Mouse (Mus musculus) T-helper 1 cell (primary cell): Measurements from ENCODE around the gene Adamtsl2.

Experiments
- in situ Hi-C: fragments of 300-600 bp; cut with MboI, MseI; formaldehyde crosslinking; loops from one replicate; pipeline ENCODE4 v1.15.1; 2025; ENCODE audit warnings: high pct_unique_total_duplicates

The Adamtsl2 gene

DNA sequence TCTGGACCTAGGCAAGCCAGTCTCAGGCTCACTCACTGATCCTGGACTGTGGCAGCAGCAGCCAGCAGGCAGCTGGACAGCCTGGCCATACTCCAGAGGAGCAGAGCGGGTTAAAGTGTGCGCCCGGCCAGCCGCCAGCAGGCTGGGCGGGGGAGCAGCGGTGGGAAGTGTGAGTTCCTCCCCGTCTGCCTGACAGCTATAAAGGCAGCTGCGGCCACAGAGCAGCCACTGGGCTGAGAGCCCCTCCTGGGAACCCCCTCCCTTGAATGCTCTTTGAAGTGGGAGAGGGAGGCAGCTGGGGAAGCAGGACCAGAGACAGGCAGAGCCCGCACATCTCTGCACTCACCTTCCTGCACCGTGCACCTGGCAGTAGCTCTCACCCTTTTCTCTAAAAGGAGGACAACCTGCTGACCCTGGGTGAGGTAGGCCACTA, at the start of gene Adamtsl2:
Gene Adamtsl2, plus strand, starts transcription at position 228 of the 433 bp plus-strand sequence.
- in situ Hi-C loops = no loop called here

GRCm38 (mm10) chr2:27032361-27032760, 46.8 kb upstream of the Adamtsl2 start:
- in situ Hi-C loops = loop anchor here (5.0 kb wide), 1 partner anchor 390 kb away; no protein-coding TSS in a partner anchor

GRCm38 (mm10) chr2:27036003-27036402, 43.2 kb upstream of the Adamtsl2 start:
- in situ Hi-C loops = no loop called here

GRCm38 (mm10) chr2:27037008-27037407, 42.2 kb upstream of the Adamtsl2 start:
- in situ Hi-C loops = no loop called here

DNA sequence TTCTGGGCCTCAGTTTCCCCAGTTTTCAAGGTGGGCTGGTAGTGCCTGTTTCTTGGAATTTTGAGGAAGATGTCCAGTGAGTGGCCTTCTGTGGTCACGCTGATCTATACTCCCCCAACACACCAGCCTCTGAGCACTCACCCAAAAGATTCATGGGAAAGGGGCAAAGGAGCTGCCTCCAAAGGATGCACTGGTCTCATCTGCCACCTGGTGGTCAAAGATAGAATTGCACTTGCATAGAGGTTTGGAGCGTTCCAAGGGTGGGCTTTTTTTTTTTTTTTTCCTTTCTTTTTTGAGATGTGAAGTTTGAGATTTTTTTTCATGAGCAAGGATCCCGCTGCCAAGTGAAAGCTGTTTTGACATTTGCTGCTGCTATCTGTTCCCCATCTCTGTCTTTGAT, 40.6 kb upstream of the Adamtsl2 start:
- in situ Hi-C loops = no loop called here

- in situ Hi-C loops = no loop called here
Measured at GRCm38 (mm10) chr2:27039286-27039685, 39.9 kb upstream of the Adamtsl2 start.

DNA sequence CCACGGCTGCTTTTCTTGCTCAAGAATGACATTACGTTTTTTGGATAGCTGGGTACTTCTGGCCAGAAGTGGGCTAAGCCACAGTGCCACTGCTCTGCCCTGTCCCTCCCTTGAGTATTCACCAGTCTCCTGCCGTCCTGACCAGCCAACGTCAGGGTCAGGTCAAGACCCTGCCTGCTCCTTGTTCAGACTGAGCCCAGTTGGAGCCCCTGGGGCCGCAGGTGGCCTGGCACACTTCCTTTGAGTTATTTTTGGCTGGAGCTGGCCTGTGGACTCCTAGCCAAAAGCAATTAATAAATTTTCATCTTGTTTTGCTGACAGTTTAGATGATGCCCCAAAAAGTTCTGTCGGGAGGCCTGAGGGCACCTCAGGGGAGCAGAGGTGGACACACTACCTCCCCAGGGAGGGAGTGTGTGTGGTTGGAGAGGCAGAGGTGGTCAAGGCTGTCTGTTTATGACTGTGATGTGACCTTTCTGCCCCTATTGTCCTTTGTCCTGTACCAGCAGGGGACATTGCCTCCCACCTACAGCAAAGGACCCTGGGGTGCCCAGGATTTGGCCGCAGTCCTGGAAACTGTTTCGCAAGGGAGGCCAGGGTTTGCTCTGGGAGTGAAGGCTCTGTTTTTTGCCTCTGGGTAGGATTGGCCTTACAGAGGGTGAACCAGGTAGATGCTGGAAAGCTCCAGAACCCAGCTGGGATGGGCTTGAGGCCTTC, 36.9 kb upstream of the Adamtsl2 start:
- in situ Hi-C loops = no loop called here

DNA sequence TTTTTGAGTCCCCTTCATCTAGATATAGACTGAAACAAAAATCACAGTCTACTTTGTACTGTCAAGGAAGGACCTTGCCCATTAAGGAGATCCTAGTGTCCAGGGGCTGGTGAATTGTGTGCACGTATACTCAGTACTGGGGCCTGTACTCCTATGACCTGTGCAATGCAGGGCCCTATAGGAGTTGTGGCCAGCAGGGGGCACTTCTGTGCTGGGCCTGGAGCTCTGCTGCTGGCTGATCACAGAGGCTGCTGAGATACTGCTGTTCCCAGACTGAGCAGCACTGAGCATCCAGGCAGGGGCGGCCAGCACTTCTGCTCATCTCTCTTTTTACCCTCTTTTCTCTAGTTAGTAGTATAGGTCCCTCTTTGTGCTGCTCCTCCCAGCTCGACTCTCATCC, 35.7 kb upstream of the Adamtsl2 start:
- in situ Hi-C loops = no loop called here

- in situ Hi-C loops = no loop called here
Measured at GRCm38 (mm10) chr2:27044166-27044565, 35.0 kb upstream of the Adamtsl2 start.

- in situ Hi-C loops = loop anchor here (5.0 kb wide), 1 partner anchor 193 kb away; no protein-coding TSS in a partner anchor
Measured at GRCm38 (mm10) chr2:27044641-27045040, 34.5 kb upstream of the Adamtsl2 start.

GRCm38 (mm10) chr2:27045979-27046770, 33.0 kb upstream of the Adamtsl2 start:
- in situ Hi-C loops = loop anchor here (5.0 kb wide), 1 partner anchor 191 kb away; no protein-coding TSS in a partner anchor

DNA sequence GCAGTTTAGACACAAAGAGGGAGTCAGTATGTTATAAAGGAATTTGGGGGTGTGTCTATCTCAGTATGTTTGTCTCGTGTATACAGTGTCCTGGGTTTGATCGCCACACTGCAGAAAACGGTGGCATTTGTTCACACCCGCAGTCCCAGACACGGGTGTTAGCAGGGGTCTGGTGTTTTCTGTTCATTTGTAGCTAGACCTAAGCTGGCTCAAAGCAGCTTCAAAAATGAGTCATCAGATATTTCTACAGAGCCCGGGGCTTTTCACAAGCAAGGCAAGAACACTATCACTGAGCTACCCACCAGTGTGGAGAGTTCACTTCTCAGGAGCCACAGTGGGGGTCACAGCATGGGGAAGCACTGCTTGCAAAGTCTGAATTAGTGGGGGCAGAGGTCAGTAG, 29.8 kb upstream of the Adamtsl2 start:
- in situ Hi-C loops = loop anchor here (5.0 kb wide), 1 partner anchor 188 kb away; no protein-coding TSS in a partner anchor

- in situ Hi-C loops = no loop called here
Measured at GRCm38 (mm10) chr2:27058251-27058650, 20.9 kb upstream of the Adamtsl2 start.

DNA sequence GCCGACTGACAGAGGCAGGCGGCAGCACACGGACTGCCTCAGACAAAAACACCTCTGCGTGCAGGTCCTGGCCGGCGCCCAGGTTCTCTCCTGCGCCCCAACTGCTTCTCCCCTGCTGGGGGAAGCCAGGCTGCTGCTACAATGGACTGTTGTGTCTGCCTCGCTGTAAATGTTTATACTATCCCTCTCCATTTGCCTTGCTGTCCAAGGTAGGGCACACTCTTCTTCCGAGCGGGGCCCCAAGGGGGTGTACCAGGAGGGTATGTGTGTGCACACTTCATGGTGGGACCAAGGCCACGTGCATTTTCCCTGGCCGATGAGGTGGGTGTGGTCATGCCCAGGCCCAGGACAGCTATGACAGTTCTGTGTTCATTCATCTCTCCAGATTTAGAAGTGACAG, 20.4 kb upstream of the Adamtsl2 start:
- in situ Hi-C loops = no loop called here

DNA sequence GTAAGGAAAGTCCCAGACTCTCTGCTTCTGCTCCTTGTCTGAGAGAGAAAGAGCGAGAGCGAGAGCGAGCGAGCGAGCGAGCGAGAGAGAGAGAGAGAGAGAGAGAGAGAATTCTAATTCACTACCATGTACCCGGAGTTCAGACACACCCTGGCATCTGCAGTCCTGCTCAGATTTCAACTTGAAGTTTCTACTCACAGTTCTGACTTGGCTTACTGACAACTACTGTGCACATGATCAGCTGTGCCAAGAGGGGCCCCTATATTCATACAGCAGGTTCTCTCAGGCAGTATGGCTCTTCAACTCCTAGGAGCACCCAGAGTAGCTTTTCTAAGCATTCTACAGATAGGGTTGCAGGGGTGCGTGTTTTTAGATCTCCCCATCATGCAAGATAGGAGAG, 20.0 kb upstream of the Adamtsl2 start:
- in situ Hi-C loops = no loop called here

GRCm38 (mm10) chr2:27067124-27067523, 12.1 kb upstream of the Adamtsl2 start:
- in situ Hi-C loops = loop anchor here (10.0 kb wide), 1 partner anchor 708 kb away; no protein-coding TSS in a partner anchor

- in situ Hi-C loops = loop anchor here (10.0 kb wide), 1 partner anchor 707 kb away; no protein-coding TSS in a partner anchor
Measured at GRCm38 (mm10) chr2:27067996-27068395, 11.2 kb upstream of the Adamtsl2 start.

GRCm38 (mm10) chr2:27069646-27070045, 9.5 kb upstream of the Adamtsl2 start:
- in situ Hi-C loops = loop anchor here (10.0 kb wide), 1 partner anchor 705 kb away; no protein-coding TSS in a partner anchor

- in situ Hi-C loops = no loop called here
Measured at GRCm38 (mm10) chr2:27070247-27070813, 8.8 kb upstream of the Adamtsl2 start.

GRCm38 (mm10) chr2:27071137-27071536, 8.0 kb upstream of the Adamtsl2 start:
- in situ Hi-C loops = no loop called here

GRCm38 (mm10) chr2:27071978-27072377, 7.2 kb upstream of the Adamtsl2 start, which contains the start of gene Mymk:
Mymk (minus strand) TSS chr2:27072179.
- in situ Hi-C loops = no loop called here

GRCm38 (mm10) chr2:27073407-27073806, 5.8 kb upstream of the Adamtsl2 start:
- in situ Hi-C loops = no loop called here
